Mouse (Mus musculus) urinary bladder, adult 2 months (tissue): Measurements from ENCODE around the gene Dpf2. TPM values are rescaled to one million over a fixed set of nuclear protein-coding genes. Genes with fewer than 3 reads are reported as not detected.
A peak's percentile ranks its signal among the peaks of the same experiment; 100 is the strongest.

Source experiments
- DNase-seq: peaks from one replicate; pipeline ENCODE4 v3.0.0; 2022; ENCODE audit warnings: low spot score
- polyA plus RNA-seq: library from polyadenylated mRNA; depleted of rRNA; stranded (reverse); fragments of >200 nt; gene quantifications from 2 replicates; pipeline ENCODE4 v1.2.3, GENCODE M21; 2012; rRNA removed

Gene Dpf2
- polyA plus RNA-seq: 87.5 and 102 TPM in 2 replicates

DNA sequence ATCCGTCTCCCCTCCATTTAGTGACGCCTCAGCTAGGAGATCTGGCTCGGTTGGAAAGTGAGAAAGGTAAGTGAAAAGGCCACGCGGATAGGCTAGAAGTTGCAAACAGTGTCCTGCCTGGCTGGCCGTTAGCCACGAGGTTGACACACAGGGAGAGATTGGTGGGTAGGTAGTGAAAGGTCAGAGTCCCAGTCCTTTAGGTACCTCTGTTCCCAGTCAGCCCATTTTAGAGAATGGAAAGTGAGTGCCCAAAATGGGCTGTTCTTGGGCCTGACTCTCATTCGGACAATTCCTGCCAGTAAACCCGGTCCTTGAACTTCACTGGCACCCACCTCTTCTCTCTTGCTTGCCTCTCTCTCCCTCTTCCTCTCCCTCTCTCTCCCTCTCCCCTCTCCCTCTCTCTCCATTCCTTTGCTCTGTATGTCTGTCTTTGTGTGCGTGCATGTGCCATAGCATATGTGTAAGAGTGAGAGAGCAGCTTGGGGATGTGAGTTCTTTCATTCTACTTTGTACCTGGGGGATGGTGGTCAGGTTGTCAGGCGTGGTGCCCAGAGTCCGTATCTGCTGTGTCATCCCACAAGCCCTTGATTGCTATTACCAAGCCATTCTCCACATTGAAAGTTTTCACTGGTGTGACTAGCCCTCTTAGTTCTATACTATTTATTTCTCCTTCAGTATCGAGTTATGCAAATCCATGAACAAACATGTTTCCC is at the start of gene Dpf2:
TSS of gene Dpf2 (minus strand) at position 4 of the 713 bp plus-strand sequence.
- DNase-seq: no peak

DNA sequence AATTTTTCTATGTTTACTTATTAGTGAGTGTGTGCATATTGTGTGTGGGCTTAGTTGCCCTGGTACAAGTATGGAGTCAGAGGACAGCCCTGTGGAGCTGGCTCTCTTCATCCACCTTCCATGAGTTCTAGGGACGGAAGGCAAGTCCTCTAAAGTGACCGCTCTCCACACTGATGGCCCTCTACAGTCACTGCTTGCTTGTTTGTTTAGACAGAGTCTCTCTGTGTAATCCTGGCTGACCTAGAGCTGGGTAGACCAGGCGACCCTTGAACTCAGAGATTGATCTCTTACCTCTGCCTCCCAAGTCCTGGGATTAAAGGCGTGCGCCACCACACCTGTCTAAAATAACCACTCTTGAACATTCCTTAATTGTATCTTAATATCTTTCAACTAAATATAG is 44.6 kb upstream of the Dpf2 start:
- no peak for DNase-seq

DNA sequence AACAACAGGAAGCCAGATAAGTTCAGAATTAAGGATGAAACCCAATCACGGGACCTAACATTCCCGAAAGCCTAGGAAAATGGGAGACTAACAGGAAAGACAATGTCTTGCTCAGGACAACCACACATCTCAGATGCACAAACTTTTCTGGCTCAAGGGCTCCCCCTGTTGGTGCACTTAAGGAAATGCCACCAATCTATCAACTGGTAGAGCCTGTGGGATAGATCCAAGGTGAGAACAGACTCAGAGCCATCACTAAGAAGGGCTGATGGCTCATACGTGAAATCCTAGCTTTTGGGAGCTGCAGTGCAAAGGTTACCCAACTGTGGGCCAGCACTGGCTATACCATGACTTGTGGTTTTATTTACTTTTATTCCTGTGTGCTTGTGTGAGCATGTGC is 43.9 kb upstream of the Dpf2 start:
- DNase-seq: peak; percentile 65

DNA sequence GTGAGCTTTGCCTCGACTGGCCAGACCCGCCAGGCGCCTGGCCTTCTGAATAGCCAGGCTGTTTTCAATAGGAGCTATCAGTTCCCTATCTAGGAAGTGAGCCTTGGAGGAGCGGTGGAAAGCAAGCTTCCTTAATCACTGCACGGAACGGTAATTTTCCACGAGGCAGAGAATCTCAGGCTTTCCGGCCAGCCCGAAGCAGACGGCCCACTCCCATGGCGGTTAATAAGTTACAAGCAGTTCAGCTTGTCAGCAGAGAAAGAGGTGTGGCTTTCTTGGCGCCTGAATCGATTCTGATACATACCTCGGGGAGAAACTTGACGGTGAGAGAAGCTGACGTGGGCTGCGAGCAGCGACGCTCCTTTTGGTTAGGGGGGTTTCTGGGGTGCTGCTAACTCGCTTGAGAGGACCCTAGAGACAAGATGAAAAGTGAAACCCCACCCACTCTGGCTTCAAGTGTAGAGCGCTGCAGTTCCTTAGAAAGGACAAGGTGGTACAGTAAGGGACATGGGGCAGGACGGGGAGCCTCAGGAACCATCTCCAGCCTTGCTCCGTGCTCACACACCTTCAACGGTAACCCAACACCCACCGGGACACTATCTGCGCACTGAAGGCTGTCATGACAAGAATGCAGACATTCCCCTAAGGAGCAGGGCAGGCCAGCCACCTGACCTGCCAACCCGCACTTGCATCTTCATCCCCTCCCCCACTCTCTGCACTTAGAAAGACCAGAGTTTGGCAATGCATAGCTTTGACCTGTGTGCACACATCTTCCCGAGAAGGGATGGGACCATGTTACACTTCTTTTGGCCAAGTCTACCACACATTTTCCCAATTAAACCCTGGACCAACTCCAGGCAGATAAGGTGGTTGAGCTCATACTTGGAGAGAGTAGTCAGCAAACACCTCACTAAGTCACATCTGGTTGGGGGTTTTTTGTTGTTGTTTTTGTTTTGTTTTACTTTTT is 43.2 kb upstream of the Dpf2 start:
- DNase-seq: no peak

DNA sequence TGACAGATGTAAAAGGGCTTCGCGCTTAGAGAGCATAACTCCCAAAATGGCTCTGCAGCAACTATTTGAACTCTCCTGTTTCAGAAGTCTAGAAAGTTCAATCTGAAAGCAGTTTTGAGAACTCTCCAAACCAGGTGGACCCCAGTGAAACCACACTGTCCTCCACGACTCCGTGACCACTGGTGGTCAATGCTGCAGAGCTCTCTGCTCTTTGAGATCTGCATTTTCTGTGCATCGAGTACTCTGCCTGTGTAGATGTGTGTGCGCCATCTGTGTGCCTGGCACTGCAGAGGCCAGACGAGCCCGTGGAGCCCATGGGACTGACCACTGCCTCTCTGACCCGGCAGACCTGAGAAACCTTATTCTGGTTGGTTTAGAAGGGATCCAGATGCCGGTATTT is 42.1 kb upstream of the Dpf2 start:
- DNase-seq: no peak

DNA sequence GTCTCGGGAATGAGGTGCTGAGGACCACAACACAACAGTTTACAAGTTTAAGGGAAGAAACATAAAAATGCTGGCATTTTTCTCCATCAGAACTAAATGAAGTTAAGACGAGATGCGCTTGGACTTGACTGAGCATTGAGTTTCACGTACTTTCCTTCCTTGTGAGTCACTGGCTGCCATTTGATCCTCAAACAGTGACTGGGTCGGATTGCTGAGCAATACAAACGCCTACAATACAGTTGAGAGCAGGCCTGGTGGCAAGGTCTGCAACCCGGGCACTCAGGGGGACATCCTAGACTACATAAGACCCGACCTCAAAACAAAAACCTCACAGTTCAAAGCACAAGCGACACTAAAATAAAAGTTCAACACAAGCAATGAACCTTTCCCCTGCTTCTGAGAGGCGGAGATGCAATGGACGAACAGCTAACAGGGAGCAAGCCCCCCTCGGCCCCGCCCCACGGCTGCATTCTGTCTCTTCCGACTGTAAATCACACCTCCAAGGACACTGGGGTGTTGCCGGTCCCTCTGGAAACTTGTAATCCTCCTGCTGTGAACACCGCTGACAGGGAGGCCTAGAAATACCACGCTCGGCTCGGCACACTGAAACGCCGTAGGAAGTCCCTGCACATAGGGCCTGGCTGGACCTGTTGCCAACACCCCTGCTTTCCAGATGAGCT is 41.4 kb upstream of the Dpf2 start:
- DNase-seq: no peak

DNA sequence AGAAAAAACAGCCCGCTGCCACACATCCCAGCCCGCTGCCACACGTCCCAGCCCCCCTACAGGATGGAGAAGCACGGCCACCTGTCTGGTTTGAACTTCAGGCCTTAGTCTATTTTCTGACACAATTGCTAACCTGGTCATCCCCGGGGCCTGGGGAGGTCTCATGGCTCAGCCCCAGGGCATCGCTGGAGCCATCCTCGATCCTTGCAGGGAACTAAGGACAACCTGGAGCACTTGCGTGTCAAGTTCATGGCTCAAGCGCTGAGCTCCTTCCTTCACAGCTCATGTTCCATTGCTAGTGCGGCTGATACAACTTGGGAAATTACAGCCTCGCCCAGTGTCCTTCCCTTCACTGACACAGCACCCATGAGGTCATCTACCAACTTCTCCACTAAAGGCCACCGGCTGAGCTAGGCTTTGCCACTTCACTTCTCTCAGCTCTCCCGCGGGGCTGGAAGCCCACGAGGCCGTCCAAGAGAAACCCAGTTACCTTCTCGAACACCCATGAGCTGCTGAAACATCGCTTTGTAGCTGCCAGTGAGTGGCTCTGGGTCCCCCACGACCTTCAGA is 40.5 kb upstream of the Dpf2 start:
- DNase-seq: no peak

DNA sequence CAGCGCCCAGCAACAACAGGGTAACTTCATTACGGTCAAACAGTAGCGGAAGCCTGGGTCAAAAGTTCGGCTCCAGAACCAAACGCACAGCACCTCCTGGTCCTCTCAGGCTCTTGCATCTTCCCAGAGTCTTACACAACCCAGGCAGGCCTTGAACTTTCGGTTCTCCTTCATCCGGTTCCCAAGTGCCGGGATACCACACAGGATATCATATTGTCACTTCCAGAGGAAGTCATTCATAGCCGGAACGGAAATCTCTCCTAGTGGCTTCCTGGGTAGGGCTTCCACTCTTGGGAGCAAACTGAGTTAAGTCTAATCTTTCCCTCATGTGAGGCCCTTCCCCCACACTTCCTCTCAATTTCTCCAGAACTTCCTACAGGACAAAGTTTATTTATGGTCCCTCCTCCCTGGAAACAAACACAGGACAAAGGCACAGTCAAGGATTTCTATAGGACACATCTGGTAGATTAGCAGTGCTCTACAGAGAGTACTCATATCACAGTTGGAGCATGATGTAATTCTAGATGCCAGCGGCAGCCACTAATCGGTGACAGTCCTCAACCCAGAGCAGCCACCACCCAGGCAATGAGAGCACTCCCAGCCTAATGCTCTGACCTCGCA is 39.4 kb upstream of the Dpf2 start:
- no peak for DNase-seq

GRCm38 (mm10) chr19:5951631-5952030 is 38.8 kb upstream of the Dpf2 start:
- DNase-seq: no peak

DNA sequence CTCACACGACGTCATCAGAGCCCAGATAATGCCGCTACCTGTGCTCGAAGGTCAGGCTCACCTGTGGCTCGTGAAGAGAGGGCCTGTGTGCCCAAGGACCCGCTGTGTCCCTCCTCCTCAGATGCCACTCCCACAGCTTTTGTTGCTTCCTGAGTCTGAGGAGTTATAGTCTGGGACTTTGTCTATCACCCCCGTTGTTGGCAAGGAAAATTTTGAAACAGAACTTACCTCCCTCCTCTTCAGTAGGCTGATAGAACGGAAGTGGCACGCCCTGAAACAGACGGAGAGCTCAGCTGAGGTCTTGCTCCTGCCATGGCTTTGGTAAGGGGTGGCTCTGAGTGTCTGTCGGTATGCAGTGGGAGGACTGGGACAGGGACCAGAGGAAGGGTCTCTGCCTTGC is 37.4 kb upstream of the Dpf2 start:
- DNase-seq: no peak

GRCm38 (mm10) chr19:5945891-5946290 is 33.1 kb upstream of the Dpf2 start:
- no peak for DNase-seq

- no peak for DNase-seq
Measured at GRCm38 (mm10) chr19:5945027-5945426, 32.2 kb upstream of the Dpf2 start.

DNA sequence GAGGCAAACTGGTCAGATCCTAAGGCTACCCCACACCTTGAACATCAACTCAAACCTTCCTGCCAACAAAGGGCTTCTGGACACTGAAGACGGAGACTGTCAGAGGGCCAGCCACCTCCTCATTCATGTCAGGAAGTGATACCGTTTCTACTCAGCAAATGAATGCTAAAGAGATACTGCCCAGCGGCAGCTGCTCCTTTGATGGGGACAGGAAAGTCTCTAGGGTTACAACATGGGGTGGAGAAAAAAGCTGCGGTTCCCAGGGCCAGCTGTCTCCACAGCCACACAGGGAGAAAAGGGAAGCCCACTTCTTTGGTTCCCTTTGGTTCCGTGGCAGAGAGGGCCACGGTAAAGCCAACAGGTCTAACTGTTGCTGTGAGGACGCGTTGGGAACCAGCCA is 31.3 kb upstream of the Dpf2 start:
- DNase-seq: no peak

DNA sequence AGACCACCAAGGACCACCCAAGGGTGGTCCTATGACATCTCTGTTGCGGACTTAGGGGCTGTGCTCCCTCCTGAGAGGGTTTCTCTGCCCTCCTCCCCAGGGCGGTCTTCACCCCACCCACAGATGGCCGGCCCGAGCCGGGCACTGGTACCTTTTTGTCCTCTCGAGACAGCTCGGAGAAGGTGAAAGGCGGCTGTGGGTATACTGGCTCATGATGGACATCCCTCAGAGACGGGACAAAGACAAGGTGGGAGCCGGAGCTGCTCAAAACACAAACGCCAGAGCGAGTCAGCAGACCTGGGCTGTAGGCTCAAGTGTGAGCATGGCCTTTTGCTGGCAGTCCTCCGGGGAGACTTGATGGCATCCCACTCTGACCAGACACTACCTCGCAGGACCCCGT is 30.6 kb upstream of the Dpf2 start:
- DNase-seq: no peak

GRCm38 (mm10) chr19:5942581-5942980 is 29.8 kb upstream of the Dpf2 start:
- DNase-seq: no peak

DNA sequence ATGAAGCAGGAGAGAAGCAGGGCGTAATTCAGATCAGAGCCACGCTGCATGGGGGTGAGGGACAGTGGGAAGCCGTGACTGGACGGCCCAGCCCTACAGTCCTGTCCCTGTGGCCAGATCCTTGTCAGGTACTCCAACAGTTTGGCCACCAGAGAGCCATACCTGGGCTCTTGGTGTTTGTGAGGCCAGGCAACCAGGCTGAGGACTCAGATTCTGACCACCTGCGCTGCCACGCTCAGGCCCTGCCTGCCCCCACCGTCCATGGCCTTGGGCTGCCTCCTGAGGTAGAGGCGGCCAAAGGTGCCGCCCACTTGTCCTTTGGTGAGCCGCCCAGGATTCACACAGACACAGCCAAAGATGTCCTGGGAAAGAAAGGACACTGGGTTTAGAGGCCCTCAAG is 27.8 kb upstream of the Dpf2 start:
- no peak for DNase-seq

- peak; percentile 38 for DNase-seq
Measured at GRCm38 (mm10) chr19:5940173-5940572, 27.4 kb upstream of the Dpf2 start.

- no peak for DNase-seq
Measured at GRCm38 (mm10) chr19:5939715-5940114, 26.9 kb upstream of the Dpf2 start.

DNA sequence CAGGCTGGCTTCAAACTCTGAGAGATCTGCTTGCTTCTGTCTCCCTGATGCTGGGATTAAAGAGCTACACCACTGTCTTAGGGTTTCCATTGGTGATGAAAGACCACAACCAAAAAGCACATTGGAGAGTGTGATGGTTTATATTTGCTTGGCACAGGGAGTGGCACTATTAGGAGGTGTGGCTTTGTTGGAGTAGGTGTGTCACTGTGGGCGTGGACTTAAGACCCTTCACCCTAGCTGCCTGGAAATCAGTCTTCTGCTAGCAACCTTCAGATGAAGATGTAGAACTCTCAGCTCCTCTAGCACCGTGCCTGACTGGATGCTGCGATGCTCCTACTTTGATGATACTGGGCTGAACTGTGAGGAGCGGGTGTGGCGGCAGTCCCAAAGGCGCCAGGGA is 25.7 kb upstream of the Dpf2 start:
- no peak for DNase-seq

DNA sequence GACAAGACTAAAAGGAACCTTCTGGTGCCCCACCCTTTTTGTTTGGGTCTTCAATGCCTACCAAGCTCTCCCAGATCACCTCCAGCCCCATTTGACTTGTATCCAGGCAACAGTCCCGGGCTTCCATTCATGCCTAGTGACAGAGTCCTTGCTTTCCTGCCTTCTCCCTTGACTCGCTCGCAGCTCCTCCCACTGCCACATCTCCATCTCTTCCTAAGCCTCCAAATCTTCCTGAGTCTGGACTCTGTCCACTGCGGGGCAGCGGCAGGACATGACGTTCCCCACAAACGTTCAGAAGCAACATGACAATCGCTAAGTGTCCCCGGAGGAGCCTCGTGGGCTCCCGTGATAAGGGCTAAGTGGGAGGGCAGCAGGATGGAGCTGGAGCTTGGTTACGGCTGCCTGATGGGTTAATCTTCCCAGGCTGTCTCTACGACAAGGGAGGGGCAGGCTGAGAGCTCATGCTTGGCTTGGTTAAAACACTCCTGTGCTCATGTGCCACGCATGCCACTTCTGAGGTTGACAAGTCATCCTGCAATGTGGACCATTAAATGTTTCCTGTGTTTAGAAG is 25.1 kb upstream of the Dpf2 start:
- no peak for DNase-seq

- no peak for DNase-seq
Measured at GRCm38 (mm10) chr19:5937095-5937835, 24.5 kb upstream of the Dpf2 start.
